Mouse (Mus musculus) liver, postnatal 0 days (tissue): Measurements from ENCODE around the gene Il34.

ENCODE experiments used
- CTCF ChIP-seq: sonication (generic); IDR thresholded peaks from 2 replicates; pipeline ENCODE4 v1.5.1; 2016; ENCODE audit warnings: antibody characterized with exemption, low read depth
- EP300 ChIP-seq: IDR thresholded peaks from 2 replicates; pipeline ENCODE4 v1.6.1; 2016; ENCODE audit warnings: antibody characterized with exemption, low read depth, mild to moderate bottlenecking

GRCm38 (mm10) chr8:110764671-110765070 is 41.1 kb downstream of the Il34 start:
- TF ChIP-seq EP300 (no peak), CTCF (no peak)
